Mouse (Mus musculus): ENCODE data around the gene Scg3.
"Not testable (repeated sequence)": the region's sequence is repeated elsewhere in the genome, so short reads cannot be mapped to it uniquely, and the experiment has no call there.

Scg3 gene

DNA sequence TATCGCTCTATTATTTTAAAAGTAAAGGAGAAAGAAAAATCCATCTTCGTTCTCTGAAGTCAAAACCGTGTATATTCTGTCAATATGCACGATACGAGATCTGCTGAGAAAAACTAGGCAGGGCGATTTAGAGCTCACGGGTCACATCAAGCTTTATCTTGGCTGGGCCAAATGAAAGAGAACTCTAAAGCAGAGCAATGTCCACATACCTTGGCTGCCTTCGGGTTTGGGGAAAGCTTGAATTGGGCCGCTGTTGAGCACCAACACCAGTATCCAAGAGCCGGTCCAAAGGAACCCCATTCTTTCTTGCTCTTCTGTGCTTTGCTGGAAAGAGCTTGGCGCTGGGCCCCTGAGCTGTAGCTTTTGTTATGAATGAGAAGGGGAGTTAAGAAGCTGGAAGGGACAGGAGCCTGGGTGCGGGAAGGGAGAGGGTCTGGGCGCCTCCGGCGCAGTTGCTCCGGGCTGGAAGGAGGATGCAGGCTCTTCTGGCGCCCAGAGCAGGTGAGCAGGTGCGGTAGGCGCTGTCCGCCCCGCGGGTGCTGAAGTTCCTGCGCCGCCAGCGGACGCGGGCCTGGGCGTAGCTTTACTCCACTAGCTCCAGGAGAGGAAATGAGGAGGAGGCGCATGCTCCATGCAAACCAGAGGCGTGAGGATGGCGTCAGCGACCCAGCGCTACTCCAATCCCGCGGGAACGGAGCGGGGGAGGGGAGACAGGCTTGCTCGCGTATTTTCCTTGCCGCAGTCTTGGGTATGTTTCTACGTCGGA is at the start of gene Scg3:
Gene Scg3, minus strand, starts transcription at position 631 of the 766 bp plus-strand sequence.
- no peak for DNase-seq (ENCODE audit: low read depth in 2 of 2, low spot score in 2 of 2)

DNA sequence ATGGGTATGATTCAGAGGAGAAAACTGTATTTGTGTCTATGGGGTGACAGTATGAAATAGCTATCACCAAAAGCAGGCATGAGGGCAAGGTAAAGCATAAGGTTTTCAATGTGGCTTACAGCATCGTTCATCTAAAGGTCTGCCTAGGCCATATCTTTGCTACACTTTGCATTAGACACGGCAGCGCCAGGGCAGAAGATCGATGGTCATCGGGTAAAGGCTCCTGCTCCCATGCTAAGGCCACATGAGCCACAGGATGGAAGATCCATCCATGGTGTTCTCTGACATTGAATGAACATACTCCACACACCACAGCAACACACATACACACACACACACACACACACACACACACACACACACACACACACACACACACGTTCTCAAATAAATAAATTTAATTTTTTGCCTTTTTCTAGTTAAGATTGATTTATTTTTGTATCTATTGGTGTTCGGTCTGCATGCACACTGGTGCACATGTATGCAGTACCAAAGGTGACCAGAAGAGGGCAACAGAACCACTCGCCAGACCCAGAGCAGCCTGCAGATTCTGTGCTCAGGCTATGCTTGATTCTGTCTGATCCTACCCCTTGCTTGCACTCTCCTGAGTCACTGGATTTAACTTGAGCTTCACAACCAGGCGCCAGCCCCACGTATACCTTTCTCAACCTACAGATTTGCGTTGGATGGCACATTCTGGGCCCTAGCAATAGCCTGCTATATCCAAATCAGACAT is 36.3 kb upstream of the Scg3 start:
- DNase-seq (ENCODE audit: low read depth in 2 of 2, low spot score in 2 of 2) = peak; percentile 4 to 22

DNA sequence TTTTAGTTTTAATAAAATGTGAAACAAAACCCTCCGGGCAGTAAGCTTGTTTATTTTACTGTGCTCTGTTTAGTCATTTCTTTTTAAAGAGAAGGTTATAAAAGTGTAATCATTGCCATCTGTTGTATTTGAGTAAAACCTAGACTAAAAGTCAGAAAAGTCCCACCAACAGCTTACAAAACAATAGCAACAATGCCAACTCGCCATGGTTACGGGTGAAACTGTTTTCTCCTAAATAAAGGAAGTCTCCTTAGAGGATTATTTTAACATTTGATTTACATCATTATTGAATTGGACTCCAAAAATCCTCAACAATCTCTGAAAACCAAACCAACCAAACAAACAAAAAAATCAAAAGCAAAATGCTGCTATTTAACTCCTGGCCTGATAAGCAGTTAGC is 35.6 kb upstream of the Scg3 start:
- DNase-seq (ENCODE audit: low read depth in 2 of 2, low spot score in 2 of 2) = no peak

DNA sequence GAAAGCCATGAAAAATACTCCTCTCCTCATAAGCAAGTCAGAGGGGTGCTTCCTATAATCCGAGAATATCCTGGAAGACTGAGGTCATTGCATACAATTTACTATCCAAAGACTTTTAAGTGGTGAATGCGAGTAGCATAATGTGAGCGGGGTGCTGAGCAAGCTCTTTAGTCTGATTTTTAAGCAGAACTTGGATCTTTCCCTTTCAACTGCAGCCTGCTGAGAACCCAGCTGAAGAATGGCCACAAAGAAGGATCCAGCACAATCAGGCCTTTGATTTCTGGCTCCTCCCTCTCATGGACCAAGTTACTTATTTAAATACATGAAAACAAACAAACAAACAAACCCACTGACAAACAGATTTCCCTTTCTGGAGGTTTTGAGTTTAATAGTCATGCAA is 916 bp upstream of the Scg3 start:
- DNase-seq (ENCODE audit: low read depth in 2 of 2, low spot score in 2 of 2) = no peak

DNA sequence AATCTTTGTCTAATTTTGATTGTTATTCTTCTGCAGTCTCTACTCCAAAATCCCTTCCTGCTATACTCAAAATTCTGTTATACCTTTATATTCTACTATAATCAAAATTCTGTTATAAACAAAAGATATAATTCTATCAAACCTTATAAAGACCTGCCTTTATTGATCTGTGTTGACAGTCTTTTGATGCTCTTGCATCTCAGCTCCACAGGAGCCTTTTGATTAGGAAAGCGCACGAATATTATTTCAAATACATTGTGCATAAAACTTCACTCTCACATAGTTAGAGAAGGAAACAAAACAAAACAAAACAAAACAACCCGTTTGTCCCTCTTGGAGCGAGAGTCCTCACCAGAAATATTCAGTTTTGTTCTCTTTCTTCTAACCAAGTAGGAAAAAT is 436 bp upstream of the Scg3 start:
- no peak for DNase-seq (ENCODE audit: low read depth in 2 of 2, low spot score in 2 of 2)

DNA sequence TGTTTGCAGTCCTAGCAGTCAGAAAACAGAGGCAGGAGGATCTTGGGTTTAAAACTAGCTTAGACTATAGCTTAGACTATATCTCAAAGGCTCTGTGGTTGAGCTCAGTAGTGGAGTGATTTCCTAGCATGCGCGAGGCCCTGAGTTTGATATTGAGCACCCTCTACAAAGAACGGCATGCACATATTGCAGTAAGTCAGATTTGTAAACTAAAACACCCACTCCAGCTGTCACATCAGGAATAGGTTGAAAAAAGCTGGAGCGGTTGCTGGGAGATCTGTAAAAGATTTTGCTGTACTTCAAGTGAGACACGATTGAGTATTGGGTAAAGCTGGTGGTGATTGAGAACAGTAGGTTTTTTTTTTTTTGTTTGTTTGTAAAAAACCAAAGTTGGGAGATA is 3.2 kb downstream of the Scg3 start:
- DNase-seq (ENCODE audit: low read depth in 2 of 2, low spot score in 2 of 2) = no peak

DNA sequence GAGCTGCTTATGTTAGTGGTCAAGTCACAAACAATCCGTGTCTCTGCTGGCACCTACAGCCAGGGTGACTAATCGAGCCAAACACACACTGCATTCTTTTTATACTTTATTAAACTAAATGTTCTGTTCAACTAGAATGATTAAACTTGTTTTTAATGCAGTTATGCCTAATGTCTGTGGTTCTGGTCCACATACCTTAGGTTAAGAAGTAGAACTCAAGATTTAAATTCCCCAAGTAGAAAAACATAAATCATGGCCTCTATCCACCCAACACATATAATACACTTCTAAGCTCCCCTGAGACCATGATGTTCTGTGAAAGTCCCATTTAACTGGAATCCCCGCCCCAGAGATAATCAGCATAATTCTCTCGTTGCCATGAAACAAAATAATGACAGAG is 4.2 kb downstream of the Scg3 start:
- no peak for DNase-seq (ENCODE audit: low read depth in 2 of 2, low spot score in 2 of 2)

DNA sequence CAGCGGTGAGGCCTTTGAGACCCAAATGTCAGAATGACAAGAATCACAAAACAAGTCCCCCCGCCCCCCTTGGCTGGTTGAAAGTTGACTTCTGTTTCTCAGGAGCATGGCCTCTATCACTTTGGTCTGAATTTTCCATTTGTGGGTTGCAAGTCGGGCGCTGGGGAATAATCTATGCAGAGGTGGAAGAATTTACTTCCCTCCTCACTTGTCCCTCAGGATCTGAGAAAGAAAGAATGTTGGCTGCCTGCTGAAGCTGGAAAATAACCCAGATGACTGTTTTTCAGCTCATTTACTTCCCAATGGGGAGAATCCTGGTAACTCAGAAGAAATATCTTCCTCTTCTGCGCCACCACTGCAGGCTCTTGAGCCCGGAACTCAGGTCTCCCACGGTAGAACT is 5.5 kb downstream of the Scg3 start:
- no peak for DNase-seq (ENCODE audit: low read depth in 2 of 2, low spot score in 2 of 2)

DNA sequence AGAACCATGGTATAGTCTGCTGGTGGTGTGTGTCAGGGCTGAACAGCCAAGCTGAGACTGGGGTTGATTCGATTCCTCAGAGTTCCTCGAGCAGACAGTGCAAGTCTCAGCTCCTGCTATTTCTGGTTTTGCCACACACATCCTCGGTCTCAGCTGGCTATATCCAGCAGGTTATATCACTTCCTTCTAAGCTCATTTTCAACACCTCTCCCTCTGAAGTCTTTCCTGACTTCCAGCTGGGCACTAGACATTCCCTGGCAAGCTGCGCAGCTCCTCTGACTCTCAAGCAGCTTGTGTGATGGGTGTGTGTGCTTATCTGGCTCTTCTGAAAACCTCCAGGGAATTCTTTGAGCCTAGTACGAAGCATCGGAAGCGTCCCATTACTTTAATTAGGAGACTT is 7.6 kb downstream of the Scg3 start:
- no peak for DNase-seq (ENCODE audit: low read depth in 2 of 2, low spot score in 2 of 2)

DNA sequence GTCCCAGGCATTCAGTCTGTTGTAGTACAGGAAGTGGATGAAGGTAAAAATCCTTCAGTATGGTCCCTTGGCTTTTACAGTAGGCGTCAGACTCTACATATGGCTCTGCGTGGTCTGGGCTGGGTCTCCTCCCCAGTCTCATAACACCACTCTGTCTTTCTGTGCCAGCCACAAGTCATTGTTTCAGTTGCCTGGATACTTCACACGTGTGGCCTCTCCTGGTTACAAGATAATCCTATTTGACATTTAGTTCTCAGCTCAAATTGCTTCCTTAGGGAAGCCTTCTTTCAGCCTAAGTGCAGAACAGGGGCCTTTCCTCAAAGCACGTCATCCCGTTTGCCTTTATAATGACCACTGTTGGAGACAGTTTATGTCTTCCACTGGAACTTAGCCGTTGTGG is 11.1 kb downstream of the Scg3 start:
- no peak for DNase-seq (ENCODE audit: low read depth in 2 of 2, low spot score in 2 of 2)

DNA sequence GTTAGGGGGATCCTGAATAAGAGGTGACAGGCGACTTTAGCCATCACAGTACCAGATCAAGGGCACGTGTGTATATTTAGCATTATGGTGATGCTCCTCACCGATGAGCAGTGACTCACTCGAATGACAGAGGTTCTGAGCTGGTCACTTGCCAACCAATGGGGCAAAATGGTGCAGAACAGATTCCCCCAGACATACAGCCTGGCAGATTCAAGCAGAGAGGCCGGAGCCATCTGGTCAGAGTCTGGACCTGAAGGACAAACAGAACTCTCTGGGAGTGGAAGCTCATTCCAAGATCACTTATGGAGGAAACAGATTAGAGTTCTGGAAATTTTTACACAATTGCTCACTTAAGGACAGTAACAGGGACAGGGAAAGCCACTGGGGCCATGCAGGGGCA is 17.2 kb downstream of the Scg3 start:
- no peak for DNase-seq (ENCODE audit: low read depth in 2 of 2, low spot score in 2 of 2)

DNA sequence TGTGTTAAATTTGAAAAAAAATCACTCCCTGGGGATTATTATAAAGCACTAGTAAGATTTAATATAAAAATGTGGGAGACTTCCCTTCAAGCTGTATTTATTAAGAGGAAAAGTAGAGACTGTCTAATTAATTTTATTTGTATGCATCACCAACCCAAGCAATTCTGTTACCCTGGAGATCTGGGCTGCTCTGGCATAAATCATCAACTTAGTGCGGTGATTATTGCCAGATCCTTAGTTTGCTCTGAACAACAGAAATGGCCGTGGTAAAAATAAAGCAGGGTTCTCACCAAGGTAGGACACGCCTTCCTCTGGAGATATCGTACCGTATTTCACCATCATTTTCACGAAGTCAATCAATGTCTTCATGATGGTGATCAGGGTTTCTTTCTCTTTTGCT is 18.5 kb downstream of the Scg3 start:
- DNase-seq (ENCODE audit: low read depth in 2 of 2, low spot score in 2 of 2) = no peak

DNA sequence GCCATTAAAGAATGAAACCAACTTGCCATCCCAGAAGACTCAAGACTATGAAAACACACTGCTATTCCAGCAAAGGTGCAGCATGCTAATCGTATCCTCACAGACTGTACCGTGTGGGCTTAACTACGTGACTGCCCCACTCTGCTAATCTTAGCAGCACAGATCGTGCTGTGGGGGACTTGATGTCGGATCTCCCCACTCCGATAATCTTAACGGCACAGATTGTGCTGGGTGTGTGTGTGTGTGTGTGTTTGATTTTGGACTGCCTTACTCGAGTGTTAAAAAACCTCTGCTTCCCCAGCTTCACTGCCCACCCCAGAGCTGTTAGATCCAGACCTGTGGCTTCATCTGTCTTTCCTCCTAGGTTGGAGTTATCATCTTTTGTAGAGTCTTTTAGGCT is 22.9 kb downstream of the Scg3 start:
- DNase-seq (ENCODE audit: low read depth in 2 of 2, low spot score in 2 of 2) = no peak

DNA sequence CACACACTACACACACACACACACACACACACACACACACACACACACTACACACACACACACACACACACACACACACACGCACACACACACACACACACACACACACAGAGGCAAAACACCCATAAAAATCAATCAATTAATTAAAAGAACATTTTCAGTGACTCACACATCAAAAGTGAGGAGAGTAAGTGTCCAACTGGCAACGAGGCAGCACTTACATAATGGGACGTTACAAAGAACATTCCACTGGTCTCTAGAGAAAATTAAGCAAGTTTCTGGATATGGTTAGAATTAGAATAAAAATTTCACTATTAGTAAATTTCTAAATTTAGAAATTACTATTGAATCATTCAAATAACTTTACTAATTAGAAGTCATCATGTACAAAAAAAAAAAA is 27.4 kb downstream of the Scg3 start:
- not testable (repeated sequence) for DNase-seq (ENCODE audit: low read depth in 2 of 2, low spot score in 2 of 2)

DNA sequence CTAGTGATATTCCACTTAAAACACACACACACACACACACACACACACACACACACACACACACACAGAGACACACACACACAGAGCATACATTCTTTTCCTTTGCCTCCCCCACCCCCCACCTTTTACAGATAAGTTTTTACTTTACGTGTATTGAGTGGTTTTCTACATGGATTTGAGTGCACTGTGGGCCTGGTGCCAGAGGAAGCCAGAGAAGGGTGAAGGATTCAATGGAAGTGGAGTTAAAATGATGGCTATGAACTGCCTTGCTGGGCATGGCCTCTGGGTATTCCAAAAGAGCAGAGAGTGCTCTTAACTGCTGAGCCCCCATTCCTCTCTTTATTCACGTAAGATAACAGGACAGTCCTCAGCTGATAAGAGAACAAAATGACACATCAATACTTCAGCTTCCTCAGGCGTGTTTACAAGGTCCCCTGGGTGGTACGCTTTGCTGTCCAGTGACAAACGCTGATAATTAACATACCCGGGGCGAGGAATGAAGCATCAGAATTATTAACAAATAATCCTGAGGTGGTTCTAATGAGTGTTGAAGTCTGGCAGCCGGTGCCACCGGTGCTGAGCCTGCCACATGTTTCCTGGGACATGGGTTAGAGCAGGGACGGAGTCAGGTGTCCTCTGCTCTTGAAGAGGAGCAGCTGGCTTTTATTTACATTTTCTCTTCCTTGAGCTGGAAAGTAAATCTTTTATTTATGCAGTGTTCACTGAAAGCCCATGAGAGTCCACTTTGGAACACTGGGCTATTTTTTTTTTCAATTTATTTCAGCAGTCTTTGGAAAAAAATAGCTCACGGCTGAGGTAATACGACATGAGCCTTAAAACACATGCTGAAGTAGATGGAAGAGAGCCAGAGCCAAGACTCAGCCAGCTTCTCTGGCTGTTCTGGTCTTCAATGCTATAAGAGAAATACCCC is 29.6 kb downstream of the Scg3 start:
- DNase-seq (ENCODE audit: low read depth in 2 of 2, low spot score in 2 of 2) = no peak

DNA sequence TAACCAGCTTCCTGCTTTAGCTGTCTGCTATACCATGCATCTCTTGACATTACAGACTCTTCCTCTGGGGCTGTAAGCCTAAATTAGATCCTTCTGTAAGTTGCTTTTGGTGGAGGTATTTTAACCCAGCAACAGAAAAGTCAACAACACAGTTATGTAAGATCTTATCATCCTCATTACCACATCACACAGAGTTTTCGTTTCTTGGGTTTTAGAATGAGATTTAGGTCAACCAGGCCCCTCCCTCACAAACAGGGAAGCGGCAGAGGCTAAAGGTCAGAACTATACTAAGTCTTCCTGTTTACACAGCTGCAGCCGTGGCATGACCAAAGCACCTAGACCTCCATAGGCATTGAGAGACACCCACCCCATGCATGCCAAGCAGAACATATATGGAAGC is 38.5 kb downstream of the Scg3 start:
- DNase-seq (ENCODE audit: low read depth in 2 of 2, low spot score in 2 of 2) = no peak

DNA sequence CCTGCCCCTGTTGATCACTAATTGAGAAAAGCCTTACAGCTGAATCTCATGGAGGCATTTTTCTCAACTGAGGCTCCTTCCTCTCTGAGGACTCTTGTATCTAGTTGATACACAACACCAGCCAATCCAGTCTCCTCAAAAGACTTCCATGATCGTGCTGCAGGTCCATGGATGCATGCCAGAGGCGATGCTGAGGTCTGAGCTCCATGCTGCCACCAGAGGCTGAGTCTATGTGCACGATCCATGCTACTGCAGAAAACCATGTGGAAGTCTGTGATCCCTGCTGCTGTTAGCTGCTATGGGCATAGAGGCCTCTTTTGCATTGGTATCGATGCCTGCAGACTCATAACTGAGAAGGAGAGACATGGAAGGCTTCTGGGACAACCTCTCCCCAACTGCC is 49.6 kb downstream of the Scg3 start:
- DNase-seq (ENCODE audit: low read depth in 2 of 2, low spot score in 2 of 2) = no peak

DNA sequence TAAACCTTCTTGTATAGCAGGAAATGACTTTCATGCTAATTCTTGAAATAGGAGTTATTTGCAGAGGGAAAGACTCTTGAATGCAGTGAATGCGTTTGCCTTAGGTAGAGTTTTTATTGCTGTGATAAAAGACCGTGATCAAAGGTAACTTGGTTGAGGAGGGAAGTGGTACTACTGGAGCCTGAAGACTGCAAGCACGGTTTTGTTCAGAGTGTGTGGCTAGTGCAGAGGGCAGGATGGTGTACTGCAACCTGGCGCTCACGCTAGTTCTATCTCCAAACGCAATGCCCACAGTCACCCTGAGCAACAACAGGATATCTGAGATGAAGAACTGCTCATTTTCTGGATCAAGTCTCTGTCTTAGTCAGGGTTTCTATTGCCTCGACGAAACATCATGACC is 50.3 kb downstream of the Scg3 start:
- DNase-seq (ENCODE audit: low read depth in 2 of 2, low spot score in 2 of 2) = no peak

DNA sequence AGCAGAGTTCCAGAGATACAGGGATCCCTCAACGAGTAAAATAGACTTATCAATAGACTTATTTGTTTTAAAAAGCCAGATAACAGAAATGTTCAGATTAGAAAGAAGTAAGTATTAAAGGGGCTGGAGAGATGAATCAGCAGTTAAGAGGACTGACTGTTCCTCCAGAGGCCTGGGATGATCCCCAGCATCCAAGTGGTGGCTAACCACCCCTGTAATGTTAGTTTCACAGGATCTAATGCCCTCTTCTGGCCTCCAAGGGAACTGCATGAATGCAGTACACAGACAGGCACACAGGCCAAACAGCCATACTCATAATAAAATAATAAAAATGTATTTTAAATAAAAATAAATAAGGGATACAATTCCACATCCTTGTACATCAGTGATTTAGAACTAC is 51.0 kb downstream of the Scg3 start:
- DNase-seq (ENCODE audit: low read depth in 2 of 2, low spot score in 2 of 2) = no peak

DNA sequence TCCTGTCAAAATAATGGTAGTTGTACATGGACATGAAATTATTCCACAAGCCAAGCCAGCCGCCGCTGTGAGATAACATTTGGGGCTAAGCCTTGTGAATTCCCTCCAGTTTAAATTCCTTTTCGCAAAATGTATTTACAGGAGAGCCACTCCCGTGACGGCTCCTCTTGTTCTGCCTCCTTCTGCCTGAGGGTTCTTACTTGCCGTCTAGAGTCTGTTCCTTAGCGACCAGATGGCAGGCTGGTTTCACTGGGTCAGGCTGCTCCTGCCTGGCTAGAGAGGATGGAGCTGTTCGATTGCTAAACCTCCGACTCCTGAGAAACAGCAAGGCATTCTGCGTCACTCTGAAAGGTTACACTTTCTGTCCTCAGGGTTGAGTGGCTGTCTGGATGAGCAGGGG is 51.7 kb downstream of the Scg3 start:
- no peak for DNase-seq (ENCODE audit: low read depth in 2 of 2, low spot score in 2 of 2)

DNA sequence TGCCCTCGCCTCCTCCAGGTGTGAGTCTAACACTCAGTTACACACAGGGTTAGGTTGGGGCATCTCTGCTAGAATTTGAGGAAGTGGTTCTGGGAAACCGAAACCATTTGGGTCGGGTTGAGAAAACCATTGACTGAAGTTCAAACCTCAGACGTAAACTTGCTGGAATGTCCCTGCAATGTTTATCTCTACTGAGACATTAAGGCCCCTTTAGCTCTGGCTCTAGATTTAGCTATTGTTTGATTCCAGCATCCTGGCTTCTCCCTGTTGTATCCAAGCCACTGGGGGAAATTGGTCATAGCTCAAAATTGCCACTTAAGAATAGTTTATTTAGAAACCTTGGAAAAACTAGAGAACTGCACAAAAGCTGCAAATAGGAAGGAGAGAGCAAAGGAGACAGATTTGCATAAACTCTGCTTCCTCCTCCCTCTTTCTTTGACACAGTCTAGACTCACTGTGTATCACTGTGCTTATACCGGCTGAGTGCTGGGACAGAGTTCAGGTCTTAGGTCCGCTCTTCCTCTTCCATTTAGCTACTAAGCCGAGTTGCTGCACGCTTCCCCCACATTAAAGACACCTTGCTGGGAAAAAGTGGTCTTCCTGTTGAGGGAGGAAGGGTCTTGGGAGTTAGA is 52.9 kb downstream of the Scg3 start:
- DNase-seq (ENCODE audit: low read depth in 2 of 2, low spot score in 2 of 2) = no peak

DNA sequence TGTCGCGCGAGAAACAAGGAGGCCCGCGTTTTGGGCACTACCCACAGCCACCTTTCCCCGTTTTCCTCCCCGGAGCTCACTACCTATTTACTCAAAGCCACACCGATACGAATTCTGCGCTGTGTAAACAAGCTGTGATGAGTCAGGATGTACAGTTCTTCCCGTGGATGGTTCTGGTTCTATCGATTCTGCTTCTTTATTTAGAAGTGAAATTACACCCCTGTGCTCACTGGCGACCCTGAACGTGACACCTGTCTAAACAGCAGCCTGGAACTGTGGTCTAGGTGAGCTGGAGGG is 57.6 kb downstream of the Scg3 start:
- no peak for DNase-seq (ENCODE audit: low read depth in 2 of 2, low spot score in 2 of 2)
